Mouse (Mus musculus): ENCODE measurements around the gene Gbx1.

The Gbx1 gene

GRCm38 (mm10) chr5:24525360-24526189 is 1.4 kb downstream of the Gbx1 start:
- no peak for DNase-seq (ENCODE audit: low read depth)

- DNase-seq (ENCODE audit: low read depth): no peak
Measured at GRCm38 (mm10) chr5:24524522-24524921, 2.5 kb downstream of the Gbx1 start.

GRCm38 (mm10) chr5:24523806-24524205 is 3.2 kb downstream of the Gbx1 start:
- no peak for DNase-seq (ENCODE audit: low read depth)

GRCm38 (mm10) chr5:24521366-24521765 is 5.6 kb downstream of the Gbx1 start:
- DNase-seq (ENCODE audit: low read depth): no peak

GRCm38 (mm10) chr5:24512271-24512670 is 14.7 kb downstream of the Gbx1 start:
- DNase-seq (ENCODE audit: low read depth): no peak

GRCm38 (mm10) chr5:24510635-24511034 is 16.4 kb downstream of the Gbx1 start:
- no peak for DNase-seq (ENCODE audit: low read depth)

GRCm38 (mm10) chr5:24508406-24508805 is 18.6 kb downstream of the Gbx1 start:
- no peak for DNase-seq (ENCODE audit: low read depth)

- no peak for DNase-seq (ENCODE audit: low read depth)
Measured at GRCm38 (mm10) chr5:24505513-24505912, 21.5 kb downstream of the Gbx1 start.

- no peak for DNase-seq (ENCODE audit: low read depth)
Measured at GRCm38 (mm10) chr5:24502786-24503185, 24.2 kb downstream of the Gbx1 start.

- no peak for DNase-seq (ENCODE audit: low read depth)
Measured at GRCm38 (mm10) chr5:24500851-24501250, 26.2 kb downstream of the Gbx1 start.

GRCm38 (mm10) chr5:24499113-24499512 is 27.9 kb downstream of the Gbx1 start:
- DNase-seq (ENCODE audit: low read depth): no peak

- no peak for DNase-seq (ENCODE audit: low read depth)
Measured at GRCm38 (mm10) chr5:24497526-24497925, 29.5 kb downstream of the Gbx1 start.

GRCm38 (mm10) chr5:24496756-24497155 is 30.2 kb downstream of the Gbx1 start:
- DNase-seq (ENCODE audit: low read depth): no peak

- DNase-seq (ENCODE audit: low read depth): no peak
Measured at GRCm38 (mm10) chr5:24495019-24495418, 32.0 kb downstream of the Gbx1 start.

- no peak for DNase-seq (ENCODE audit: low read depth)
Measured at GRCm38 (mm10) chr5:24492546-24493285, 34.3 kb downstream of the Gbx1 start.

GRCm38 (mm10) chr5:24490413-24490920 is 36.5 kb downstream of the Gbx1 start:
- DNase-seq (ENCODE audit: low read depth): no peak

- DNase-seq (ENCODE audit: low read depth): no peak
Measured at GRCm38 (mm10) chr5:24486738-24487137, 40.3 kb downstream of the Gbx1 start.

- peak; percentile 67 for DNase-seq (ENCODE audit: low read depth)
Measured at GRCm38 (mm10) chr5:24486097-24486496, 40.9 kb downstream of the Gbx1 start.

GRCm38 (mm10) chr5:24484963-24485362 is 42.0 kb downstream of the Gbx1 start:
- no peak for DNase-seq (ENCODE audit: low read depth)

GRCm38 (mm10) chr5:24483326-24483725 is 43.7 kb downstream of the Gbx1 start:
- peak; percentile 51 for DNase-seq (ENCODE audit: low read depth)

GRCm38 (mm10) chr5:24482247-24483079 is 44.5 kb downstream of the Gbx1 start:
- no peak for DNase-seq (ENCODE audit: low read depth)

GRCm38 (mm10) chr5:24481647-24482046 is 45.4 kb downstream of the Gbx1 start:
- DNase-seq (ENCODE audit: low read depth): peak; percentile 31

Measured in c-Kit-positive CD71-positive TER-119-negative erythroid progenitor cells, embryonic 14.5 days (primary cell).